In the genomic region with DNA sequence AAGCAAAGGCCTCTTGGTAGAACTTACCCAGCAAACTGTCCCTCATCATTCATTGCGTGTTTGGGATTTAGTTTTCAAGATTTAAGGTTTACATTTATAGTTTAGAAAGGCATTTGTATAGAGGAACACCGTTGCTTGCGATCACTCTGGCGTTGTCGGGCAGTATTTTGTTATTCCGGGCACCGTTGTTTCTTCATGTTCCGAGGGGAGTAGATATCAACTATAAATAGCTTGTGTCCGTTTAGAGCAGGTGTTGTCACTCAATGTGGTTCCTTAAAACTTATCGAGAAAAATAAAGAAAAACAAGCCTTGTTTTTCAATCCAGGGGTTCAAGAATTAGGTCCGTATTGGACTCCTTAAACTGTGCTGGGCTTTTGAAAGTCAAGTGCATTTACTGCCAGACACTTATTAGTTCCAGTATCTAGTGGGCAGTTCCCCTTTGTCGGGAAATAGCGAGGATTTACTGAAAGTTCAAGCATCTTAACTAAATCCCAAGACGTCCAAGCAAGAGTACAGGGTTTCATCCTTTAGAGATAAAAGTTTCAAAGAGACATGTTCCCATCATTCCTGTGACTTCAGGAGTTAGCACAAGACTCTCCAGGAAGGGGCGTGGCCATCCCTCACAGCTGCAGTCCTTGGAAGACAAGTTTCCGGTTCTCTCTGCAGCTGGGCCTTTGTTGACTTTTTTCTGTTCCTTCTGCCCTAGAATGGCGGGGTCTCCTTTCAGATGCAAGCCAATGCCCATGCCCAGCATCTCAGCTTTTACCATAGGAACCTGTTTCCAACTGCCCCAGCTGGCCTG, we compare ENCODE assay signal across 9 mouse cellular contexts. TPM values are rescaled to one million over a fixed set of nuclear protein-coding genes. Genes with fewer than 3 reads are reported as not detected.
DNase-seq lines count a peak whose midpoint lies in the region; ATAC-seq and TF ChIP-seq lines count a peak whose summit lies in the region.
"Had no signal": no experiment of that assay in that cellular context is flagged by ENCODE, and none has a peak within 500 bp of the region (broad histone marks: within the 10 kb centered on the region; RNA-seq: fewer than 3 reads in every experiment).

No protein-coding gene starts in this region.

- no peak overlapping the region for H3K9ac ChIP-seq in embryonic facial prominence, embryonic 11.5 days (replicated peaks; ENCODE audit: low read length)
- H3K9ac ChIP-seq in liver, embryonic 12.5 days = 0 out of 2 replicates have a peak overlapping the region, but pooled peaks have one; percentile 4
- H3K9ac ChIP-seq in forebrain, embryonic 11.5 days (ENCODE audit: low read length) = no peak overlapping the region

- H3K27ac ChIP-seq in spleen, adult 2 months (ENCODE audit: insufficient read depth, low read length) = peak overlapping the region; percentile 57
- no peak overlapping the region for H3K27ac ChIP-seq in embryonic facial prominence, embryonic 11.5 days (replicated peaks; ENCODE audit: low read depth, low read length)
- 0 out of 2 replicates have a peak overlapping the region, but pooled peaks have one; percentile 45 for H3K27ac ChIP-seq in liver, embryonic 12.5 days
- H3K27ac ChIP-seq in forebrain, embryonic 11.5 days (ENCODE audit: low read depth, low read length) = no peak overlapping the region

- no peaks in the 10 kb centered on the region for H3K27me3 ChIP-seq in spleen, adult 2 months (ENCODE audit: control insufficient read depth, insufficient read depth, low read length)
- peaks cover 3% of the 10 kb centered on the region for H3K27me3 ChIP-seq in embryonic facial prominence, embryonic 11.5 days (ENCODE audit: control insufficient read depth, insufficient read depth, low read length)
- H3K27me3 ChIP-seq in liver, embryonic 12.5 days (replicated peaks) = peaks cover 12% of the 10 kb centered on the region; the same call in 1 of the 2 replicates
- peaks cover 13% of the 10 kb centered on the region for H3K27me3 ChIP-seq in forebrain, embryonic 11.5 days (ENCODE audit: control insufficient read depth, insufficient read depth, low read length)

- TF ChIP-seq CTCF in spleen, adult 2 months (IDR thresholded peaks at IDR 0.05; ENCODE audit: extremely low read depth, insufficient read depth, insufficient read length, insufficient replicate concordance) = no peak

- no peak for ATAC-seq in embryonic facial prominence, embryonic 11.5 days (replicated peaks; ENCODE audit: insufficient number of reproducible peaks, low FRiP score, low TSS enrichment, low read depth)
- ATAC-seq in liver, embryonic 12.5 days = no peak
- no peak for ATAC-seq in cerebellum, adult (ENCODE audit: insufficient number of reproducible peaks, low FRiP score, low TSS enrichment)
- no peak for ATAC-seq in forebrain, embryonic 11.5 days (replicated peaks; ENCODE audit: low FRiP score)

- H3K4me1 ChIP-seq in spleen, adult 2 months (ENCODE audit: control insufficient read depth, insufficient read depth, insufficient read length) = peaks cover 12% of the 10 kb centered on the region
- H3K4me1 ChIP-seq in embryonic facial prominence, embryonic 11.5 days (ENCODE audit: control insufficient read depth, insufficient read depth, low read length) = no peaks in the 10 kb centered on the region
- H3K4me1 ChIP-seq in liver, embryonic 12.5 days = peaks cover 8% of the 10 kb centered on the region
- H3K4me1 ChIP-seq in forebrain, embryonic 11.5 days (replicated peaks; ENCODE audit: control insufficient read depth, insufficient read depth, low read length) = no peaks in the 10 kb centered on the region

- no peaks in the 10 kb centered on the region for H3K9me3 ChIP-seq in embryonic facial prominence, embryonic 11.5 days (replicated peaks; ENCODE audit: control insufficient read depth, low read length)
- no peaks in the 10 kb centered on the region for H3K9me3 ChIP-seq in liver, embryonic 12.5 days (replicated peaks)
- H3K9me3 ChIP-seq in forebrain, embryonic 11.5 days (ENCODE audit: control insufficient read depth, low read length) = no peaks in the 10 kb centered on the region

- no peaks in the 10 kb centered on the region; the same call in 1 of the 2 replicates for H3K36me3 ChIP-seq in spleen, adult 2 months (ENCODE audit: control insufficient read depth, insufficient read depth, low read length)
- no peaks in the 10 kb centered on the region for H3K36me3 ChIP-seq in embryonic facial prominence, embryonic 11.5 days (replicated peaks; ENCODE audit: control insufficient read depth, insufficient read depth, low read depth, low read length)
- H3K36me3 ChIP-seq in liver, embryonic 12.5 days = no peaks in the 10 kb centered on the region
- no peaks in the 10 kb centered on the region for H3K36me3 ChIP-seq in forebrain, embryonic 11.5 days (ENCODE audit: control insufficient read depth, insufficient read depth, low read length)

- 5% methylated on average over 17 of the region's 17 CpGs for WGBS in spleen, adult 2 months
- WGBS in embryonic facial prominence, embryonic 11.5 days = 69% methylated on average over 17 of the region's 17 CpGs
- WGBS in liver, embryonic 12.5 days (ENCODE audit: insufficient replicate concordance) = 16% methylated on average over 17 of the region's 17 CpGs
- 73% methylated on average over 17 of the region's 17 CpGs for WGBS in forebrain, embryonic 11.5 days

- H3K4me2 ChIP-seq in embryonic facial prominence, embryonic 11.5 days (ENCODE audit: low read depth, low read length) = no peak overlapping the region
- peak overlapping the region; percentile 63 for H3K4me2 ChIP-seq in liver, embryonic 12.5 days
- H3K4me2 ChIP-seq in forebrain, embryonic 11.5 days (ENCODE audit: low read depth, low read length, severe bottlenecking) = no peak overlapping the region

- H3K4me3 ChIP-seq in spleen, adult 2 months (ENCODE audit: extremely low read depth, insufficient read depth, insufficient read length) = peak overlapping the region; percentile 58
- no peak overlapping the region for H3K4me3 ChIP-seq in embryonic facial prominence, embryonic 11.5 days (ENCODE audit: low read depth, low read length)
- H3K4me3 ChIP-seq in liver, embryonic 12.5 days = peak overlapping the region; percentile 44
- H3K4me3 ChIP-seq in forebrain, embryonic 11.5 days (ENCODE audit: low read depth, low read length) = no peak overlapping the region

- TF ChIP-seq POLR2A in spleen, adult 2 months (IDR thresholded peaks at IDR 0.05; ENCODE audit: low read depth, low read length) = no peak

- no peak for DNase-seq in spleen, adult 2 months (ENCODE audit: low read depth in 1 of 2, low spot score in 2 of 2)
- DNase-seq in spleen, adult 12 weeks (ENCODE audit: low spot score) = no peak
- peak; percentile 53 for DNase-seq in embryonic facial prominence, embryonic 11.5 days (ENCODE audit: low spot score)
- DNase-seq in thymus, postnatal 25 days = peak; percentile 75
- DNase-seq in forebrain, embryonic 11.5 days (ENCODE audit: low spot score) = no peak
- no peak for DNase-seq in adrenal gland, postnatal 4 days (ENCODE audit: low spot score in 2 of 2)
- DNase-seq: adrenal gland, postnatal 10 days had no signal

RNA-seq across cellular contexts. Expression of gene Syk, which starts 1.9 kb away (rescaled TPM):
- polyA plus RNA-seq in spleen, adult 2 months (2012; rRNA removed) = 119 and 126 TPM in 2 replicates
- polyA plus RNA-seq in embryonic facial prominence, embryonic 11.5 days (2014; fragmentation: Nextera tagmentation; extraction: Ambion mirVana) = 2.6 and 2.9 TPM in 2 replicates
- 8.5 and 9.8 TPM in 2 replicates for polyA plus RNA-seq in liver, embryonic 12.5 days (2016; fragmentation: Nextera tagmentation; extraction: Ambion mirVana)
- 2.2 and 2.3 TPM in 2 replicates for polyA plus RNA-seq in forebrain, embryonic 11.5 days (2014; fragmentation: Nextera tagmentation; extraction: Ambion mirVana)
- 1 to 10 TPM; 6.9 to 8.7 TPM for total RNA-seq in adrenal gland, postnatal 4 days (2021)

RNA-seq across cellular contexts. Expression of gene Diras2, which starts 53.8 kb away (rescaled TPM):
- polyA plus RNA-seq in spleen, adult 2 months (2012; rRNA removed) = 2.0 TPM in 2 replicates
- polyA plus RNA-seq in embryonic facial prominence, embryonic 11.5 days (2014; fragmentation: Nextera tagmentation; extraction: Ambion mirVana) = 0.14 and 0.22 TPM in 2 replicates
- 0.10 and 0.12 TPM in 2 replicates for polyA plus RNA-seq in liver, embryonic 12.5 days (2016; fragmentation: Nextera tagmentation; extraction: Ambion mirVana)
- 0.05 TPM in 2 replicates for polyA plus RNA-seq in forebrain, embryonic 11.5 days (2014; fragmentation: Nextera tagmentation; extraction: Ambion mirVana)
- total RNA-seq in adrenal gland, postnatal 4 days (2021) = 1 to 10 TPM; 8.5 to 9.8 TPM

Comparison
In these comparisons a context has a peak if more than half of its experiments do, and no peak if none do; other contexts are left out.
1. DNase-seq: peak in embryonic facial prominence, embryonic 11.5 days (single experiment) and thymus, postnatal 25 days (single experiment); none in spleen, adult 2 months (0 of 2), spleen, adult 12 weeks (single experiment), forebrain, embryonic 11.5 days (single experiment) and adrenal gland, postnatal 4 days (0 of 2).
2. H3K27ac ChIP-seq: peak in spleen, adult 2 months (single experiment) and liver, embryonic 12.5 days (single experiment); none in embryonic facial prominence, embryonic 11.5 days (single experiment) and forebrain, embryonic 11.5 days (single experiment).
3. H3K4me3 ChIP-seq: peak in spleen, adult 2 months (single experiment) and liver, embryonic 12.5 days (single experiment); none in embryonic facial prominence, embryonic 11.5 days (single experiment) and forebrain, embryonic 11.5 days (single experiment).
4. RNA of gene Syk, which starts 1.9 kb away (polyA plus RNA-seq): 119 to 126 TPM in spleen, adult 2 months; 8.5 to 9.8 TPM in liver, embryonic 12.5 days, 2.6 to 2.9 TPM in embryonic facial prominence, embryonic 11.5 days and 2.2 to 2.3 TPM in forebrain, embryonic 11.5 days; every median in the first group is over 10 times any median in the second.